Mouse (Mus musculus) kidney, postnatal 10 days (tissue): ENCODE results near the gene Lrrc41.

Experiments used
- DNase-seq: peaks from one replicate; pipeline ENCODE4 v3.0.0; 2021; ENCODE audit warnings: mixed read lengths

Lrrc41 gene

DNA sequence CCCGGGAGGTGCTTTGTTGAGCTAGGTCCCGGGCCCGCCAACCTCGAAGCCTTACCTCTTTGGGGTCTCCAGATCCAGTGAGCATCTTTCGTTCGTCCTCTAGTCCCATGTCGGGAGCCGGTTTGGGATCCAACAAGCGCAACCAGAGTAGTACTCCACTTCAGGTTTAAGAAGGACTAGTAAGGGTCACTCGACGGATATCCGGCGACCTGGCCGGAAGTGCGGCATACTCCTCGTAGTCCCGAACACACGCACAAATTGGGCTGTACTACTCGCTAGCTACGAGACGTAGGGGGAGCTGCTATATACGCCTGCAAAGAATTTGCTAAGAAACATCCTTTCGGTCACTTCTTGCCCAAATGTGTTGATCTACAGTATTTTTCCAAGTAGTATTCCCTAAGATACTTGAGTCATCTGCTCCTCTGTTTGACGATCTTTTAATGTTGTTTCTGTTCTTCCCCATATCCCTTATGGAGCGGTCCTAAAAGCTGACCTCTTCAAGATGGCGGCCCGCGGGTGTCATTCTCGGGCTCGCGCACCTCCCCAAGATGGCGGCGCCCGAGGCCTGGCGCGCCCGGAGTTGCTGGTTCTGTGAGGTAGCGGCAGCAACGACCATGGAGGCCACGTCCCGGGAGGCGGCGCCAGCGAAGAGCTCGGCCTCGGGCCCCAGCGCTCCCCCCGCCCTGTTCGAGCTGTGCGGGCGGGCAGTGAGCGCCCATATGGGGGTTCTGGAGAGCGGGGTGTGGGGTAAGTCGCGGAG, at the start of gene Lrrc41, which contains the start of gene Uqcrh:
Gene Lrrc41 (plus strand): TSS at position 409 of the 760 bp plus-strand sequence.
Gene Uqcrh (minus strand): TSS at position 211 of the 760 bp plus-strand sequence.
- DNase-seq, result peak; percentile 97

DNA sequence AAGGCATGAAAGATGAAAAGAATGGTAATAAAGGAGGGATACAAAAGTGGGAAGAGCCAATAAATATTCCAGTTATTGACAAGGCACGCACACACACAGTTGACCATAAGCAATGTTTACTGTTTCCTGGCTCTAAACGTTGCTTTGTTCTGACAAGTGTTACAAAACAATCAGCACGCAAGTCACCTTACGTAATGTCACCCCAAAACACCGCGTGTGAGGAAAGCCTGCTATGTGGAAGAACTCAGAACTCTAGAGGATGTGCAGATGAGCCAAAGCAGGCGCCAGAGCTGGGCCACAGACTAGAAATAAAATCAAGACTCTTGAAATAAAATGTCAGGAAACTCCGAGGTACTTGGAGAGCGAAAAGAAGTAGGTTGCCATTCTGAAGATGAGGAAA, 42.2 kb upstream of the Lrrc41 start:
- no peak for DNase-seq

GRCm38 (mm10) chr4:116033374-116033773, 41.7 kb upstream of the Lrrc41 start:
- no peak for DNase-seq

GRCm38 (mm10) chr4:116040466-116040865, 34.6 kb upstream of the Lrrc41 start:
- DNase-seq, result no peak

DNA sequence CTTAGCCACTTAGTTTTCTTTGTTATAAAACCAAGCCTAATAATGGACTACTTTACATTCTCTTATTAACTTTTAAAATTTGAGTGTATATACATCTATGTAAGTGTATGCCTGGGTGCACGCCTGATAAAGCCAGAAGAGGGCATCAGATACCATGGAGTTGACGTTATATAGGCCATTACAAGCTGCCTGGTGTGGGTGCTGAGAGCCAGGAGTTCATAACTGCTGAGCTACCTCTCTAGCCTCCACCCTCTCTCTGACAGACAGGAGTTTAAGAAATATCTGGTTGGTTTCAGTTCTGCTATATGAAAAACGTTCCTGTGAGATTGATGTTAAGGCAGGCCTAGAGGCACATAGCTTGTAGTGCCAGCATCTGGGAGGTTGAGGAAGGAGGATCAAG, 32.9 kb upstream of the Lrrc41 start:
- no peak for DNase-seq

DNA sequence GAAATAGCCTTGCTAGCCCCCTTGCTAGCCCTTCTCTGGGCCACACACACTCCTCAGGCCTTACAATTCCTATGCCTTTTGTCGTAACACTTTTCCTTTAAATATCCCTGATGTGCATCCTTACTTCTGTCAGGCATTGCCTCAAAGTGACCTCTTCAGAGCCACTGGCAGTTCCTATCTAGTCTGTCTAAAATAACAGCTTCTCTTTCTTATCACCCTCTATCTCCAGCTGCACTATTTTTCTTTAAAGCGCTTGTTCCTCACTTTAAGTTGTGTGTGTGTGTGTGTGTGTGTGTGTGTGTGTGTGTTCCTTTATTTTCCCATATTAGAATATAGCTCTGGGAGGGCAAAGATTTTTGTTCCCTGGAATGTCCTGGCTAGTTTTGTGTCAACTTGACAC, 28.5 kb upstream of the Lrrc41 start:
- DNase-seq, result no peak

- DNase-seq, result no peak
These were observed 27.4 kb upstream of the Lrrc41 start for GRCm38 (mm10) chr4:116047681-116048080.

DNA sequence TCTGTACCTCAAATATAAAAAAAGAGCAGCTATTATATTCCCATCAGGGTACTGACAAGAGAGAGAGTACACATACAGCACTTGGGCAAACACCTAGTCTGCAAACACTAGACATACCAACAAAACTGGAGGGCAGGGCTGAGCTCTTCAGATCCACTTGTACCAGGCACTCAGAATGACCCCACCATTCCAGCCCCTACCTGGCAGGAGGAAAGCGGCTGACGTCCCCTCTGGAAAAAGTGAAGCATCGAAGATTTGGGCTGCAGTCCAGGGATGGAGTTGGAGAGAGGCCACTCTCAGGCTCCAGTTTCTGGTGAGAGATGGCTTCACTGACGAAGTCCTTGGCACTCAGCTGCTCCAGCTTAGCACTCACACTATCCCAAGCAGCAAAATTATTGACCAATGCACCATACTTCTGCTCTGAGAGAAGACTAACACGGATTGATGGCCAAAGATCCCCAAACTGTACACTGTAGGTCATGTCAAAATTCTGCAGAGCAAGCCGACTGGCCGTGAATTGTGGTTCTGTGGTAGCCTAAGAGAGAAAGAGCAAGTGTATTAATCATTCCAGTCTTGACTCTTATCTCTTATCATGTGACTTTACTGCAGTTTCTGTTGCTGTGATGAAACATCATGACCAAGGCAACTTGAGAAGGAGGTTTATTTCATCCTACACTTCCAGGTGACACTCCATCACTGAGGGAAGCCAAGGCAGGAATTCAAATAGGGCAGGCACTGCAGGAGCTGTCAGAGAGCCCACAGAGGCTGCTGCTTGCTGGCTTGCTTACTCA, 26.7 kb upstream of the Lrrc41 start:
- DNase-seq, result no peak

DNA sequence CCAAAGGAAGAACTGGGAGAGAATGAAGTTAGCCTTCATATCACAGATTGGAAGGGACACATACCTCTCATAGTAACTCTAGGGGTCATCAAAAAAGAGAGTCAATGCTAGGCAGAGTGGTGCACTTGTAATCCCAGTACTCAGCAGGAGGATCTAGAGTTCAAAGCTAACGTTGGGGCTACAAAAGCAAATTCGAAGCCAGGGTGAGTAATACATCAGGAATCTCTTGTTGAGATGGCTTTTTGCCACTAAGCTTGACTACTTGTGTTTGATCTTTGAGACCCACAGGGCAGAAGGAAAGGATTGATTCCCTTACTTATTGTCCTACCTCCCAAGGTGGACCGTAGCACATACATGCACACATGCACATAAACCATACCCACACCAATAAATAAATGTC, 25.9 kb upstream of the Lrrc41 start:
- no peak for DNase-seq

DNA sequence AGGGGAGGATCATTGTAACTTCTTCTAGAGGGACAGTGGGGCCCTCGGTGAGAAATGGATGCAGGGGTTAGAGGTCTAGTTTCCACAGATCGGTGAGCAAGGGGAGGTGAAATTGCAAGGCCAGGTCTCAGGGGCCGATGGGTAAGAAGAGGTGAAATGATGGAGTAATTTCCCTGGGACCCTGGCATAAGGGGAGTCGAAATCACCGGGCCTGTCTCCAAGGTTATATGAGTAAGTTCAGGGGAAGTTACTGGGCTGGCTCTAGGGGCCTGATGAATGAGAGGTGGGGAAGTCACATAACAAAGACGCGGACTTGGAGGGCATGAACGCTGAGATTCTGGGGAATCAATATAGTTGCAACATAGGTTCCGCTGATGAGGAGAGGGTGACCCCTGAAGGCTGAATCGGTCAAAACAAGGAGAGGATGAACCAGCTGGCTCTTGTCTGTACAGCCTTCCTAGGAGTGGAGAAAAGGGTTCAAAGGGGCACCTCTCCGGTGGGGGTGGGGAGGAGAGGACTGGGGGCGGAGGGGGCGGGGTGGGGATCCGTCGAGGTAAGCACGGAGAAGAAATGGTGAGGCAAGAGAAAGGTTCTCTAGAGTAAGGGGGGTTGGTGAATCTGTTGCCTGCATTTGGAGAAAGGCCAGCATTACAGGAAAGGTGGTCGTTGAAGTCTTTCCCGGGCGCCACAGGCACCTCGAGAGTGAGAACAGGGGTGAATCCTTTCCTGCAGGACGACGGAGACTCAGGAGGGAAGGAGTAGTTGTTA, 22.4 kb upstream of the Lrrc41 start:
- peak; percentile 72 for DNase-seq

- DNase-seq, result peak; percentile 94
These were observed 21.6 kb upstream of the Lrrc41 start, which contains the start of gene Nsun4 for GRCm38 (mm10) chr4:116053399-116053961. Nsun4 (minus strand) TSS chr4:116053876.

GRCm38 (mm10) chr4:116057559-116057958, 17.5 kb upstream of the Lrrc41 start:
- DNase-seq, result no peak

DNA sequence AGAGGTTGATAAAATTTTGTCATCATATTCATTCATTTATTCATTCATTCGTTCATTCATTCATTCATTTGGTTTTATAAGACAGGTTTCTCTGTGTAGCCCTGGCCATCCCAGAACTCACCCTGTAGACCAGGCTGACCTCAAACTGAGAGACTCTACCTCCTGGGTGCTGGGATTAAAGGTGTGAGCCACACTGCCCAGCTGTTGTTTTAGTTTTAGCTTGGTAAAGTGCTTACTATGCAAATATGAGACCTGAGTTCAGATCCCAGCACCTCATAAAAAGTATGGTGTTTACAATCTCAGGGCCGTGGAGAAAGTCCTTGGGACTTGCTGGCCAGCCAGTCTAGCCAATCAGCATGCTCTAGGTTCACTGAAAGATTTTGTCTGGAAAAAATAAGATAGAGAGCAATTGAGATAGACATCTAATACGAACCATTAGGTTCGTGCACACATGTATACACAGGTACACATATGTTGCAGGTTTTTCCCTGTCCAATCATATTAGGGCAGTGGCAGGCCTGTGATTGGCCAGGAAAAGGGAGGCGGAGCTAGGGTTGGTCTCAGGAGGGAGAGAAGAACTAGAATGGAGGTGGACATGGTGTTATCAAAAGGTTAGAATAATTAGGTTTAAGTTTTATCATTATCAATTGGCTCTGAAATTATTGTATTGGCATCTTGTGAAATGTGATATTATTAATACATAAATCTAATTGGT, 15.9 kb upstream of the Lrrc41 start:
- DNase-seq, result no peak

DNA sequence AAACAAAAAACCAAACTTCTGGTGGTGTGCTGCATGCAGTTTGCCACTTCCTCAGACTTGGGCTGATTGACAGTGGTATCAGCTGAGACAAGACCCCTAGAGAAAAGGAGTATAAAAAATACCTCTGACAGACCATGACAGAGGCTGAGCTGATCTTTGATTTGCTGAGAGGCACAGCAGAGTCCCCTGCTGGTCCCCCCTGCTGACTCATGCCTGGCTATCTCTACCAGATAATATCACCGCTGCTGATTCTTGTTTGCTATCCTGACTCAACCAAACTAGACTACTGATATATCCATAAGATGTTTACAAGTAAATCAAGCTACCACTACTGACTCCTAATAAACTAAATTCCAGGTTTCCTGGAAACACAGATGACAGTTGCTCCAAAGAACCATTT, 11.2 kb upstream of the Lrrc41 start:
- DNase-seq, result no peak

- DNase-seq, result no peak
These were observed 5.0 kb upstream of the Lrrc41 start for GRCm38 (mm10) chr4:116070116-116070515.

GRCm38 (mm10) chr4:116073146-116073545, 1.9 kb upstream of the Lrrc41 start:
- DNase-seq, result no peak

- no peak for DNase-seq
These were observed 859 bp upstream of the Lrrc41 start for GRCm38 (mm10) chr4:116074145-116074675.

DNA sequence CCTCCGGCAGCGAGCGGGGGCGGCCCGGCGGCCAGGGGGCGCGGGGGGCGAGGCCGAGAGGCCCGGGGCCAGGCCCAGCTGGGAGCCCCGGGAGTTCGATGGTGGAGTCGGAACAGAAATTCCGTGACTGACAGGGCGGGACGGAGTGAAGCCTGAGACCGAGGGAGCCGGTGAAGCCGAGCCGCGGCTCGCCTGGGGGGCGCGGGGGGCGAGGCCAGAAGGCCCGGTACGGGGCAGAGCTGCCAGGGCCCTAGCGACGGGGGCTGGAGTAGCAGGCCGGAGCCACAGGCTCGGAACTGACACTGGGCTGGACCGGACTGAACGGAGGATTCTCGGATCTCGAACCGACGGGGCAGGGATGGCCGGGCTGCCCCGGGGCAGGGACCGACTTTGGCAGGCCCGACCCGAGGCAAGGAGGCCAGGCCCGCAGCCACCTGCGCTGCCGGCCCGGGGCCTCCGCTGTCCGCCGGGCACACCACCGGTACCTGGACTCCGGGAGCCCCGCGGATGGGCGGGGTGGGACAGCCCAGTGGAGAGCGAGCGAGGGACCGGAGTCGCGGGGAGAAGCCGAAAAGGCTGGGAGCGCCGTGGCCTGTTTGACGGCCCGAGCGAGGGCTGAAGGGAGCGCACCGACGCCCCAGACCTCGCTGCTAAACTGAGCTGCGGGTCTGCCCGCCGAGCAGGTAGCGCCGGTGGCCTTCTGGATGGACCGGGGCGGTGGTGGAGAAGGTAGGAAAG, 731 bp downstream of the Lrrc41 start:
- DNase-seq, result peak; percentile 84

DNA sequence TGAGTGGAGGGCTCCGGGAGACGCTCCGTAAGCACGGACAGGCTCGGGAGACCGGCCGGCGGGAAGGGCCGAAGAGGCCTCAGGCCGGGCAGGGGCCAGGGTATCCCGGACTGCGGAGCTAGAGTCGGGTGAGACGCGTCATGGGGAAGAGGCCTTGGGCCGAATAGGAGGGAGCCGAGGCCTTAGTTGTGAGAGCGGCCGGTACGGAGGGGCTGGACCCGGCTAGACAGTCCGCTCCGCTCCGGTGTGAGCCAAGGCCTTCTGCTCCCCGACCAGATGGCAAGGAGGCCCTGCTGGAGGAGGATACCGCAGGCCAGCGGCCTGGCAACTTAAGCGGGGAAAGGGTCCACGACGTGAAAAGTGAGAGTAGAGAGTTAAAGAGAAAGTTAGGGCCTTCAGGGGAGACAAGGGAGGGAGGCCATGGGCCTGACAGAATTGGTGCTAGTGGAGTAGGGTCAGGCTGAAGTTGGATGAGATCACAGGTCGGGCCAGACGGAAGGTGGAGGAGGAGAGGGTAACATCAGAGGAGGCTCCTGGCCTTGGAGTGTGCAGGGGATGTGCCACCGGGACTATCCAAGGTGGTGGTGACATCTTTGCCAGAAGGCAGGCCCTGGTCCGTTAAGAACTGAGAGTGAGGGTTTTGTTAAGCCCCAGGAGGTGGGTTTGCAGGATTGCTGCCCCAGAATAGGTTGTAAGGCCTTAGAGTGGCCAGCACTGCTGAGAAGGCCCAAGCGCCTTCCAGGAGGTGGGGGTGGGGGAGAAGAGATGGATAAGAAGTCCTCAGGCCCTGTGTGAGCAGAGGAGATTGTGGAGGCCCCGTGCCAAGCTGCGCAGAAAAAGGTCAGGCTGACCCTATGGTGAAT, 1.5 kb downstream of the Lrrc41 start:
- DNase-seq, result peak; percentile 62
